Mouse (Mus musculus): ENCODE results near the gene Nlrp10. TPM values are rescaled to one million over a fixed set of nuclear protein-coding genes. Genes with fewer than 3 reads are reported as not detected.
A peak's percentile ranks its signal among the peaks of the same experiment; 100 is the strongest.

Nlrp10 gene
- total and polyA plus RNA-seq, 3 experiments = 0.35 to 0.53 TPM; not detected in 1

DNA sequence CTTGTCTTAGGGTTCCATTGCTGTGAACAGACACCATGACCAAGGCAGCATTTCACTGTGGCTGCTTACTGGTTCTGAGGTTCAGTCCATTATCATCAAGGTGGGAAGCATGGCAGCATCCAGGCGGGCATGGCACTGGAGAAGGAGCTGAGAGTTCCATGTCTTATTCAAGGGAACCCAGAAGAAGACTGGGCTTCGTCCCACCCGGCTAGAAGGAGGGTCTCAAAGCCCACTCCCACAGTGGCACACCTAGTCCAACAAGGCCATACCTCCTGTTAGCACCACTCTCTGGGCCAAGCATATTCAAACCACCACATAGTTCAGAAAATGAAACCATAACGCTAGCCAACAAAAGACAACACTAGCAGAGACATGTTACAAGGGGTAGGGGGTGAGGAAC lies 6.6 kb upstream of the Nlrp10 start:
- H3K4me1 ChIP-seq (ENCODE audit: control insufficient read depth in 1 of 2, insufficient read depth in 2 of 2, low read length in 2 of 2) = peaks cover 4 to 6% of the 10 kb centered on the region in 2 experiments; a peak in 3 of 4 replicates
- H3K9me3 ChIP-seq (replicated peaks; ENCODE audit: insufficient read depth, low read length) = no peaks in the 10 kb centered on the region
- no peak overlapping the region for H3K4me3 ChIP-seq (ENCODE audit: control insufficient read depth in 1 of 2, insufficient read depth in 1 of 2, low read depth in 2 of 2, low read length in 2 of 2)
- no peak overlapping the region for H3K9ac ChIP-seq (ENCODE audit: control insufficient read depth, low read depth, low read length, poor library complexity, severe bottlenecking)
- H3K36me3 ChIP-seq (ENCODE audit: control insufficient read depth in 1 of 2, insufficient read depth in 2 of 2, low read length in 2 of 2) = peaks cover 5 to 18% of the 10 kb centered on the region in 2 experiments
- peaks cover 22% of the 10 kb centered on the region for H3K79me2 ChIP-seq (ENCODE audit: control insufficient read depth, insufficient read depth, low read length, poor library complexity)
- no peak overlapping the region for H3K27ac ChIP-seq (ENCODE audit: control insufficient read depth, low read depth, low read length)
- H3K27me3 ChIP-seq (ENCODE audit: control insufficient read depth in 1 of 2, insufficient read depth in 2 of 2, low read length in 2 of 2) = no peaks in the 10 kb centered on the region
- no peak for TF ChIP-seq CHD2 (IDR thresholded peaks at IDR 0.05; ENCODE audit: low read length)
- no peak for TF ChIP-seq ZC3H11A (IDR thresholded peaks at IDR 0.05; ENCODE audit: low read depth, low read length)
- TF ChIP-seq HCFC1 (IDR thresholded peaks at IDR 0.05; ENCODE audit: low read depth, low read length) = no peak
- TF ChIP-seq RAD21 (IDR thresholded peaks at IDR 0.05; ENCODE audit: low read depth, low read length) = no peak
- TF ChIP-seq ZNF384 (IDR thresholded peaks at IDR 0.05; ENCODE audit: low read depth, low read length) = no peak
- no peak for TF ChIP-seq MEF2A (IDR thresholded peaks at IDR 0.05; ENCODE audit: extremely low read depth, insufficient replicate concordance, low read depth, low read length, poor library complexity, severe bottlenecking)
- no peak for TF ChIP-seq MAZ (IDR thresholded peaks at IDR 0.05; ENCODE audit: low read depth, low read length)
- no peak for TF ChIP-seq BHLHE40 (IDR thresholded peaks at IDR 0.05; ENCODE audit: borderline replicate concordance, low read depth, low read length)
- no peak for TF ChIP-seq NRF1 (IDR thresholded peaks at IDR 0.05; ENCODE audit: insufficient read depth, low read depth, low read length, poor library complexity, severe bottlenecking)
- no peak for TF ChIP-seq MAFK (IDR thresholded peaks at IDR 0.05; ENCODE audit: borderline replicate concordance, low read depth, low read length)
- TF ChIP-seq POLR2AphosphoS5 (IDR thresholded peaks at IDR 0.05; ENCODE audit: borderline replicate concordance, low read depth, low read length) = no peak
- no peak for TF ChIP-seq TAL1 (IDR thresholded peaks at IDR 0.05; ENCODE audit: low read length)
- no peak for TF ChIP-seq USF2 (IDR thresholded peaks at IDR 0.05; ENCODE audit: borderline replicate concordance in 1 of 2, insufficient read depth in 1 of 2, low read depth in 1 of 2, low read length in 2 of 2)
- TF ChIP-seq ELF1 (IDR thresholded peaks at IDR 0.05; ENCODE audit: low read depth, low read length) = no peak
- TF ChIP-seq CTCF (IDR thresholded peaks at IDR 0.05 in 2 of 3, conservative IDR thresholded peaks at IDR 0.05 in 1 of 3; ENCODE audit: control insufficient read depth in 1 of 3, insufficient read depth in 1 of 3, low read depth in 2 of 3, low read length in 3 of 3, poor library complexity in 1 of 3, severe bottlenecking in 1 of 3) = no peak
- no peak for TF ChIP-seq ETS1 (IDR thresholded peaks at IDR 0.05; ENCODE audit: low read depth, low read length)
- TF ChIP-seq NELFE (IDR thresholded peaks at IDR 0.05; ENCODE audit: low read depth, low read length) = no peak
- TF ChIP-seq POLR2A (IDR thresholded peaks at IDR 0.05; ENCODE audit: control insufficient read depth in 1 of 2, insufficient read depth in 1 of 2, low read depth in 1 of 2, low read length in 2 of 2, poor library complexity in 1 of 2) = no peak
- no peak for TF ChIP-seq MXI1 (IDR thresholded peaks at IDR 0.05; ENCODE audit: low read depth, low read length)
- TF ChIP-seq RCOR1 (IDR thresholded peaks at IDR 0.05; ENCODE audit: low read depth, low read length) = no peak
- no peak for DNase-seq (ENCODE audit: low read depth, low spot score)

DNA sequence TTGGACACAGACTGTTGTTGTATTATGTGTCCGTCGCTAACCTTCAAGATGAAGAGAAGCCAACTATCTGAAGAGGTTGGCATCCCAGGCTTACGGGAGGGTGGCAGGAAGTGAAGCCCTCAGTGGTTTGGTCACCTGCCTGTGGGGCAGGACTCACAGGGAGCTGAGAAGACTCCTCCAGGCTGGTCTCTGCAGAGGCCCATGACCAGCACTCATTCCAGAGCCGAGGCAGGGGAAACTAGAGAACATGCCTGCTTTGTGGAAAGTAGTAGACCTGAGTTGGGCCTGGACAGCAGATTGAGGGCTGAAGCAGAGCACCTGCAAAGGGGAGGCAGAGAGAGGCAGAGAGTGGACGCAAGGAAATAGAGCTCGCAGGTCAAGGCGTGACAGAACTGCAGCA lies 5.4 kb upstream of the Nlrp10 start:
- Histone ChIP-seq H3K27ac (ENCODE audit: control insufficient read depth, low read depth, low read length) (no peak overlapping the region), H3K9me3 (replicated peaks; ENCODE audit: insufficient read depth, low read length) (no peaks in the 10 kb centered on the region), H3K27me3 (ENCODE audit: control insufficient read depth in 1 of 2, insufficient read depth in 2 of 2, low read length in 2 of 2) (no peaks in the 10 kb centered on the region), H3K4me3 (ENCODE audit: control insufficient read depth in 1 of 2, insufficient read depth in 1 of 2, low read depth in 2 of 2, low read length in 2 of 2) (peak overlapping the region; percentile 97 to 100), H3K36me3 (ENCODE audit: control insufficient read depth in 1 of 2, insufficient read depth in 2 of 2, low read length in 2 of 2) (peaks cover 5 to 16% of the 10 kb centered on the region in 2 experiments), H3K79me2 (ENCODE audit: control insufficient read depth, insufficient read depth, low read length, poor library complexity) (peaks cover 22% of the 10 kb centered on the region), H3K9ac (ENCODE audit: control insufficient read depth, low read depth, low read length, poor library complexity, severe bottlenecking) (peak overlapping the region; percentile 98), H3K4me1 (ENCODE audit: control insufficient read depth in 1 of 2, insufficient read depth in 2 of 2, low read length in 2 of 2) (peaks cover 4 to 10% of the 10 kb centered on the region in 2 experiments; a peak in 3 of 4 replicates)
- TF ChIP-seq GABPA (IDR thresholded peaks at IDR 0.05; ENCODE audit: low read depth, low read length) (no peak), NELFE (IDR thresholded peaks at IDR 0.05; ENCODE audit: low read depth, low read length) (no peak), MAFK (IDR thresholded peaks at IDR 0.05; ENCODE audit: borderline replicate concordance, low read depth, low read length) (no peak), GATA1 (IDR thresholded peaks at IDR 0.05; ENCODE audit: low read depth, low read length) (no peak), MXI1 (IDR thresholded peaks at IDR 0.05; ENCODE audit: low read depth, low read length) (no peak), RCOR1 (IDR thresholded peaks at IDR 0.05; ENCODE audit: low read depth, low read length) (no peak), MAZ (IDR thresholded peaks at IDR 0.05; ENCODE audit: low read depth, low read length) (no peak), HCFC1 (IDR thresholded peaks at IDR 0.05; ENCODE audit: low read depth, low read length) (no peak), POLR2AphosphoS2 (IDR thresholded peaks at IDR 0.05; ENCODE audit: low read length) (no peak), SMC3 (IDR thresholded peaks at IDR 0.05; ENCODE audit: low read depth, low read length) (no peak), JUND (IDR thresholded peaks at IDR 0.05; ENCODE audit: low read depth, low read length) (no peak), KAT2A (conservative IDR thresholded peaks at IDR 0.05; ENCODE audit: low read depth, low read length) (no peak), MEF2A (IDR thresholded peaks at IDR 0.05; ENCODE audit: extremely low read depth, insufficient replicate concordance, low read depth, low read length, poor library complexity, severe bottlenecking) (no peak), MYC (IDR thresholded peaks at IDR 0.05; ENCODE audit: low read depth, low read length) (no peak), SIN3A (IDR thresholded peaks at IDR 0.05; ENCODE audit: low read length) (no peak), USF1 (IDR thresholded peaks at IDR 0.05; ENCODE audit: low read depth, low read length) (no peak), TBP (IDR thresholded peaks at IDR 0.05; ENCODE audit: low read depth, low read length) (no peak)
- no peak for DNase-seq (ENCODE audit: low read depth, low spot score)
